Mouse (Mus musculus): ENCODE data around the gene Fam3c. TPM values are rescaled to one million over a fixed set of nuclear protein-coding genes. Genes with fewer than 3 reads are reported as not detected.
"Not testable (repeated sequence)": the region's sequence is repeated elsewhere in the genome, so short reads cannot be mapped to it uniquely, and the experiment has no call there.

The Fam3c gene
- total RNA-seq, 2 experiments from 2014 or later = 45.8 to 51.6 TPM

DNA sequence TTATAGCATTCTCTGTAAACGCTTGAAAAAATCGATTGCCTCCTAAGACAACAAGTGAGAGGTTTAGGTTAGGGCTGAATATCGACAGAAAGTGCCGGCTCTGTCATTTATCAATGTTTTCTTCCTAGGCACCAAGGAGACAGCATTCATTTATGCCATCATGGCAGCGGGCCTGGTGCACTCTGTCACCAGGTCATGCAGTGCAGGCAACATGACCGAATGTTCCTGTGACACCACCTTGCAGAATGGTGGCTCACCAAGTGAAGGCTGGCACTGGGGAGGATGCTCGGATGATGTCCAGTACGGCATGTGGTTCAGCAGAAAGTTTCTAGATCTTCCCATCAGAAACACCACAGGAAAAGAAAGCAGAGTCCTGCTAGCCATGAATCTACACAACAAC is 65.3 kb downstream of the Fam3c start:
- DNase-seq = no peak

DNA sequence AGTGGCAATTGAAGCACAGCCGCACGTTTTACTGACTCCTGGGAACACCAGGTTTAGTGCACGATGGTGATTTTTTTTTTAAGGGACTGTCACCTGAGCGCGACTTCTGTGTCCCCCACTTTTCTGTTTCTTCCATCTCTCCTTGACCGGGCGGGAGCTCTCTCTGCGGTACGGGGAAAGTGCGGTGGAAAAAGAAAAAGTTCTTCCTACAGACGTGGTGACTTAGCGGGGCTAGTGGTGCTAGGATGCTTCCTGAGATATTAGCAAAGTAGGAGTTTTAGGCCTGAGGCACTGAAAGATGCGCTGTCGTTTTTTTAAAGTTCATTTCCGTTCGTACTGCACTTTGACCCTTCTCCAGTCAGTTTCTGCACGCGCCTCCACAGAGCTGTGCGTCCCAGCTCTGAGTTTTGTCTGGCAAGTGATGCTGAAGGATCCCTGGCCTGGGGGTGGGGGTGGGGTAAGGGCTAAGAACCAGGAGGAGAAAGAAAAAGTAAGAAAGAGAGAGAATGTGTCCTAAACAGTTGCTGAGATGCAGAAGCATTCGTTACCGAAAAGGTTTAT is 66.5 kb downstream of the Fam3c start:
- DNase-seq = no peak

DNA sequence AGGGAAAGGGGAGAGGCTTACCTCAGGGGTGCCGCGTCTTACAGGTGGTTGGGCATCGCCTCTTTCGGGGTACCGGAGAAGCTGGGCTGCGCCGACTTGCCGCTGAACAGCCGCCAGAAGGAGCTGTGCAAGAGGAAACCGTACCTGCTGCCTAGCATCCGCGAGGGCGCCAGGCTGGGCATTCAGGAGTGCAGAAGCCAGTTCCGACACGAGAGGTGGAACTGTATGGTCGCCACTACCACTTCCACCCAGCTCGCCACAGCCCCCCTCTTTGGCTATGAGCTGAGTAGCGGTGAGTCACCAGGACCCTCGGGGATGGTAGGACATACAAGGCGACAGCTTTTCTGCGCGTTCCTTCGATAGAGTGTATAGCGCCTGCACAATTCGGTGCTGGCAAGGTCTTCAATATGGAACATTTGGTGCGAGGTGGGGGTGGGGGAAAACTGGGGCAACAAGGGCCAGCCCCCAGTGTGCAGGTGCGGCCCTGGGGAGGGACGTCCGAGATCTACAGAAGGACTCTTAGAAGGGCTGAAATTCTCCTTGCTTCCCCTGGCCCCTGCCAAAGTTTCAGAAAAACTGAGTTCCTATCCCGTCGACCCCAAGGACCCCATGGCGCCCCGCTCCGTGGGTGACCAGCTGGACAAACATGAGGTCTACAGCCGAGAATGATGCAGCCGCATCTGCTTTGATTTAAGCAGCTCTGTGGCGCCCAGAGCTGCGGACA is 67.1 kb downstream of the Fam3c start:
- DNase-seq = peak; percentile 20 to 22

DNA sequence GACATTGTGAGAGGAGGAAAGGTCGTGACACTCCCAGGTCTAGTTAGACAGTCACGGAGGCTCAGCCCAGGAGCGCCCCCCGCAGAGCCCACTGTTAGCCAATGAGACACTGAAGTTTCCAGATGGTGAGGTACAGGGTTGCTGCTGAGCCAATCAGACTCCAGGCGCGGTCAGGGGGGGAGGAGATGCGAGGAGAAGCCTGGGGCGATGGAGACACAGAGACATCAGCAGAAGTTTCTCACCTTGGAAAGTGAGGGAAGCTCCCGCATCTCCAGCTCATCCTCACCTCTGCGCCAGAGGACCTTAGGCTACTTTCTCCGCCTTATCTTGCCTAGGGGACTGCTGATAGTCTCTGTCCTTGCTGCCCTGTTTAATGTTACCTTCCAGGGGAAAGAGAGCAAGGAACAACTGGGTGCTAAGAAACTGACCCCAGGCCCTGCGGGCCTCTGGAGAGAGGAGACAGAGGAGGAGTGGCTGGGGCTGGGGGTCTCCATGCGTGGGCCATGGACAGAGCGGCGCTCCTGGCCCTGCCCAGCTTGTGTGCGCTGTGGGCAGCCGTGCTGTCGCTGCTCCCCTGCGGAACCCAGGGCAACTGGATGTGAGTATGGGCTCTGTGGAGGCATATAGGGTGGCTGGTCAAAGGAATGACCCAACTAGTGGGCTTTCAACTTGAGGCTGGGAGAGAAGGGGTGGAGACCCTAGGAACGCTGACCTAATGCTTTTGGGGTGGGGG is 67.9 kb downstream of the Fam3c start, which contains the start of gene Wnt16:
Wnt16 (plus strand) TSS at position 224 of the 733 bp plus-strand sequence.
- DNase-seq = peak in 1 of 2 experiments; percentile 25

DNA sequence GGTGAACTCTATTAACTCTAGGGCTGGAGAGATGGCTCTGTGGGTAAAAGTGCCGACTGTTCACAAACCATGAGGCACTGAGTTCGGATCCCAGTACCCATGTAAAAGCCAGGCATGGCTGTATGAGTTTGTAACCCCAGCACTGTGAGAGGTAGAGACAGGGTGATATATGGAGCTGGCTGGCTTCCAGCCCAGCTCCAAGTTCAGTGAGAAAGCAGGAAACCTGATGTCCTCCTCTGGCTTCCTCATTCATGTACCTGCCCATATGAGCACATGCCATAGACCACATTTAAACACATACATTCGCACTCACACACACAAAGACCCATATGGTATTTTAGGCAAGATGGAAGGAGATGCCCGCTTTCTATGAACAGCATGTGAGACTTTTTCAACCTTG is 73.6 kb downstream of the Fam3c start:
- DNase-seq = no peak

DNA sequence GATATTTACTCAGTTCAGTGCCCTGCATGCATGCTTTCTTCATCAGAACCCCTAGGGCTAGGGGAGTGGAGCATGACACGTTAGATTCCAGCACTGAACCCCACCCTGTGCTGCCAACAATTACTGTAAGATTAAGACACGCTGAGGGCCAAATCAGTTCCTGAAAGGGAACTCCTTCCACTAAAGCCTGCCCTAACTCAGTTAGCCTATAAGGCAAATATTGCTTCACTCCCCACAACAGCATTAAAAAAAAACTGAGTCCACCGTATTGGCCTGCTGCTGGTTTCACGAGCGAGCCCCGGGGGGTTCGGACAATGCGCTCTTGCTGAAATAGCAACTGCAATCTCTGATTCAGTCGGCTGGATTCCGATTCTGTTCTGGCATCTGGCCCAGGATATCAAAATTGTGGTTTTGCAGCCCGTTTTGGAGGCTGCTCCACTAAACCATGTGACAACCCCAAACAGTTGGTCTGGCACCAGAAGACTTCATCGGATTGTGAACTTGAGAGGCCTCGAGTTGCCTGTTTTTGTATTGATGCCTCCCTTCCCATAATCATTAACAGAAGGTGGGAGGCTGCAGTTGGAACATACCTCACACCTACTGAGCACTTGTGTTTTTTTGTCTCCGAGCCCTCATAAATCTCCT is 75.7 kb downstream of the Fam3c start:
- peak; percentile 72 to 79 for DNase-seq

DNA sequence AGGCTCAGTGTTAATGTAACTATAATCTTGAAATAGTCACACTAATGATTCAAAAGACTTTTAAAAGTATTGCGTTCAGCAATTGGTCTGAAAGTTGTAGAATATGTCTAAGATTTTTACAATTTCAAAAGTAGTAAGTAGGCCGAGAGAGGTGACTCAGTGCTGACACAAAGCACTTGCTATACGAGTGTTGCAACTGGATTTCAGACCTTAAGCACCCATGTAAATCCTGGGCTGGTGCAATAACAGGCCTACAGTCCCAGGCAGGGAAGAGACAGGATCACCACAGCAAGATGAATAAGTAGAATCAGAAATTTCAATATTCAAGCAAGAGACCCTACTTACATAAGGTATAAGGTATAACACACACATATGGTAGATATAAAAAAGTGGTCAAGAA is 78.1 kb downstream of the Fam3c start:
- peak in 1 of 2 experiments; percentile 22 for DNase-seq

DNA sequence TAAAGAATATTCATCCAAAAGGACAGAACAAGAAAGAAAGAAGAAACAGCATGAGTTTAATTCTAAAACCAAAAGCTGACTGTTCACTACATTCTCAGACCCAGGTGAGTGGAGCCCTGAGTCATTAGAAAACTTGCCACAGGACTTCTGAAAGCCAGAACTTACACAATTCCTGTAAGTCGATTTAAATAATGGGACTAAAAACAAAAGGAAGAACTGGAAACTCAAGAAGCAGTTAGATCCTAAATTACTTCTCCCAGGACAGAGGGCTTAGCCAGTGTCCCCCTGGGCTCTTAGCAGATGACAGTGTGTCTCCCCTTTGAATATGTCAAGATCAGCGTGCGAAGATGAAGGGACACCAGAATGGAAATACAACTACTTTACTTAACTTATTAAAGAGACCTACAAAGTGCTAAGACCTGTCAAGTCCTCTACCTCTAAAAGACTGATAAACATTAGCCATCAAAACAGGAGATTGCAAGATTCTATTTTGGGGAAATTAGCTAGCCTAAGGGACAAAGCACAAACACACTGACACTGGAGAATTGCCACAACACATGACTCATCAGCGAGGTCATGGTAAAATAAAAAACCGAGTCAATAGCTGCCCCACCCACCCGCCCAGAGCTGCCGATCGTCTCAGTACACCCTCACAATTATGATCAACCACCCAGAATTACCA is 86.1 kb downstream of the Fam3c start:
- DNase-seq = peak; percentile 67 to 74

DNA sequence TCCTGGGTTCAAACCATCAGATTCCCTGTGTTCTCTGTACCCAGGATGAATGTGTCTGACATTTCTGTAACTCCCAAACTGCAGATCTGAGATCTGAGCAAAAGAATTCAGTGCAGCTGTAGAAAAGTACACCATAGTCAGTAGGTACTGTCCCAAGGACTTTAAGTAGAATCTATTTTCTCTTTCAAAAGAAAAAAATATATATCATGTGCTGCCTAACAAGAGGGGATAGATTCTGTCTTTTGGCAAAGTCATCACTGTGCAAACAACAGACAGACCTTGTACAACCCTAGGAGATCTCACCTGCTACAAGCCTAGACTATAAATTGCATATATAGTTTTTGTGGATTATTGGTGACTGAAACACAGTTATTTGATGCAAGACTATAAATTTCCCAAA is 87.4 kb downstream of the Fam3c start:
- no peak for DNase-seq

DNA sequence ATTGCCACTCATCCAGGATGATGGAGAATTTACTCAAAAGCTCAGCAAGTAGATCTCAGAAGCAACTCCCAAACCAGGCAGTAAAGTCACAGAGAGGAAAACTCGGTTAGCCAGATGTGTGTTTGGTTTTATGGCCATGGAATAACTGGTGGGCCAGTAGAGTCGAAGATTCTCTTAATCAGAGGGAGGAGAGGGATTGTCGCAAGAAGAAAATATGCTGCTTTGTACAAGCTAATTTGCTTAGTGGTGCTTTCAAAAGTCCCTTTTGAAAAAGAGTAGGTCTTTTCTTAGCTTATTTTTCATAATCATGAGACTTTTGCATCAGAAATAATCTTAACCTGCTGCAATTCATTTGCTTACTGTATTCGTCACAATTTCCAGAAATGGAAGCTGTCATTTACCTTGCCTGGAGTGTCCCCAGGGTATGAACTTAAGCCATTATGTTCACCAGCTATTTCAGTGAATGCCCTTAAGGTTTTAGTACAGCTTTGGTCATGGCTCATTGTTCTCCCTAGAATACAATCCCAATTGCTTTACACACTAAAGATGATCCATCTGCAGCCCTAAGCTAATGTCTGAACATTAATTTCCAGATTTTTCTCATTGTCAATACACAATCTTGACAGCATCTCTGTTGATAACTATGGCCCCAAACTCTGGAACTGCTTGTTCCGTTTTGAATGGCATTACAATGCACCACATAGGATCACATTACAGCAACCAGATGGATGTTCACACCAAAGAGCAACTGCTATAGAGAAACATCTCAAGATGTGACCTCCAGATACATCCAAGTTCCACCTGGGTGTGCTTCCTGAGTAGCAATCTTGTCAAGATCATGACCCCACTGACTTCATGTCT is 88.0 kb downstream of the Fam3c start:
- DNase-seq = no peak

DNA sequence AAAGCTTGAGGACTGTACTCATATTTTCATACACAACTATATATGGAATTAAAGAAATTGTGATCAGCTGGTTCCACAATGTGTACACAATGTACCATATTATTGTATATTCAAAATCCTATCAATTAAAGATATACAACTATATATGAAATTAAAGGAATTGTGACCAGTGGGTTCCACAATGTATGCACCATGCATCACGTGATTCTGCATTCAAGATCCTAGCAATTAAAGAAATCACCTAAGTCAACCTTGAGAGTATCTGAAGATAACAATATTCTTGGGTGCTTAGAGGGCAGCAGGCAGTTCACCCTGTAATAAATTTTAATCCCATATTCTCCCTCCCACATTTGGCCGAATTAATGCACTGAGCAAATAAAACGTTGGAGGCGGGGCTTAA is 90.0 kb downstream of the Fam3c start:
- no peak for DNase-seq

DNA sequence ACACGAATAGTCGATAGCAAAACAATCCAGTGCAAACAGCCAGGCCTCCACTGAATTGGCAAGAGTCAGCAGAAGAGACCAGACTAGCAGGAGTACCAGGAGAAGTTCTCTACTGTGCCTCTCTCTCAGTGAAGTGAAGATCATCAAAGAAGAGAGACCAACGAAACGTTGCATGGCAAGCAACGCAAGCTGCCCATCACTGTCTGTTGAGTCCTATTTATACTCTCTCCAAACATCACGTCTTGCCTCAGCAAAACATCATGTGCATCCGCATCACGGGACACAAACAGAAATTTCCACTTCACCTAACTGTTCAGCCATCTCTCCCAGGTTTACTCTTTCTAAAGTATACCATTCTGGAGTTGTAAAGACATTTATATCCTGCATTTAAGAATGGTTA is 91.9 kb downstream of the Fam3c start:
- not testable (repeated sequence) for DNase-seq

DNA sequence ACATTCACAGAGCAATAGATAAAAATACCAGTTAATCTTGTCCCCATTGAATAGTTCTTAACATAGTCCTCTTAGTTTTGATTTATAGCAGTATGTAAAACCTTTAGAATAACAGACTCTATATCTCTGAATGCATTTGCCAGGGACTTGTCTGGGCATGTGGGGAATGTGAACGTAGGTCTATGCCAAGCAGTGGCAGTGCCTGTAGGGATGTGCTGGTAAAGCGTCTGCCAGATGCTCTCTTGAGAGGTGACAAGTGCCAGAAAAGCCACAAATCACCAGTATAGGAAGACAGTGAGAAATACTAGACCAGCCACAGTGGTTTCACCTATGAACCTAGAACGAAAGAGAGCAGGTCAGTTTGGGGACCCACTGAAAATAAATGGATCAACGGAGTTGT is 93.5 kb downstream of the Fam3c start:
- no peak for DNase-seq

DNA sequence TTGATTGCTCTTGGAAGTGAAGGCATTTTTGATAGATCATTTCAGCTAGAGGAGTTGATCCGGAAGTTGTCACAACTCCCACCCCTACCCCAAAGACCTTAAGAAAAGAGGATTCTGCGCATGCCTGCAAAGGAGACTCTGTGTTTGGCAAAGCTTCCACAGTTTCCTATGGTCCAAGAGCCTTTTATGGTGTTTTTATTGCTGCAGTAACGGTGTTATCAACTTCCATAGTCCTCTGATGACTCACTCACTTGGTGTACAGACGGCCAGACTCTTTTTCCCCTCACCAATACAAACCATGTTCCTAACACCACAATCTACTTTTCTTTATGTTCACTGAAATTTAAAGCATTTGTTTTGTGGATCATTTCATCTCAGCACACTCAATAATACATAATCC is 97.3 kb downstream of the Fam3c start:
- no peak for DNase-seq

Other genes starting within 250 kb of the Fam3c start
- under 1 TPM in 1 of 2 experiments, not detected in 1; 0.16 TPM for gene Wnt16, start 68.0 kb downstream of the Fam3c start, total RNA-seq (2021)

Data from adrenal gland, postnatal 36 days (tissue).